Mouse (Mus musculus) G1E (cell line): ENCODE data around the gene Tppp3.

ENCODE experiments used
- CTCF ChIP-seq: IDR thresholded peaks from 2 replicates; pipeline ENCODE4 v1.5.1; 2012; ENCODE audit warnings: low read depth, low read length, inconsistent platforms, mixed read lengths
- GATA1 ChIP-seq: IDR thresholded peaks from 2 replicates; pipeline ENCODE4 v1.6.1; 2012; ENCODE audit warnings: borderline replicate concordance, low read length, inconsistent platforms, mixed read lengths
- GATA2 ChIP-seq: IDR thresholded peaks from 2 replicates; pipeline ENCODE4 v1.6.1; 2012; ENCODE audit warnings: low read depth, low read length, inconsistent platforms, borderline replicate concordance
- POLR2AphosphoS5 ChIP-seq: IDR thresholded peaks from 2 replicates; pipeline ENCODE4 v1.6.1; 2012; ENCODE audit warnings: low read depth, low read length, inconsistent platforms; ENCODE audit not compliant: insufficient replicate concordance
- TAL1 ChIP-seq: conservative IDR thresholded peaks from 2 replicates; pipeline ENCODE4 v1.6.1; 2012; ENCODE audit warnings: low read depth, low read length, inconsistent platforms, mixed read lengths

DNA sequence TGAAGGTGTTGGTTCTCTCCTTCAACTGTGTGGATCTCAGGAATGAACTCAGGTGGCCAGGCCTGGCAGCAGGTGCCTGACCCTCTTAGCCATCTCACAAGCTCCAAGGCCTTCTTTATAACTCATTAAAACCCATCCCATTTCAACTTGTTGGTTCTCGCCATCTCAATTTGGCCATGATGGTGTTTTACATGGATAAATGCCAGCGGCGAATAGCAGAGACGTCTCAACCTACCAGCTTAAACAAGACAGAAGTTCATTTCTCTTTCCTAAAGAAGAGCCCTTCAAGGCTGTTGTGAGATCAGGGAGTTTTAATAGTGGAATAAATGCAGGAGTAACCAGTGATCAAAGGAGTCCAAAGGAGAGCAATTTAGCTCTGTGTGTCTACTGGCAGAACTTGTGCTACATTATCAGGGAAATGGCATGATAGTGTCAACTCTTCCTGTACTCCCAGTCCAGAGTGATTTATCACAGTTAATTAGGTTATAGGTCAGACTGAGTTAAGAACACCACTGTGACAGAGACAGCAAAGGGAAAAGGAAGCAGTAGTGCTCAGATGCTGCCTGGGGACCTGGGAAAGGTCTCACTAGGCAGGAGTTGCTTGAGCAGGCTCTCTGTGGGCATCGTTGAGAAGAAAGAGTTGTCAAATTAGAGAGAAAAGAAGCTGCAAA is 34.1 kb downstream of the Tppp3 start:
- TF ChIP-seq CTCF (no peak), GATA1 (no peak), TAL1 (no peak), POLR2AphosphoS5 (no peak), GATA2 (no peak)
